In genomic region chr9:107396397-107396796, GRCm38 (mm10) we compare ENCODE assay signal across 21 mouse cellular contexts. TPM values are rescaled to one million over a fixed set of nuclear protein-coding genes. Genes with fewer than 3 reads are reported as not detected.
DNase-seq lines count a peak whose midpoint lies in the region; TF ChIP-seq lines count a peak whose summit lies in the region.
"Had no signal": no experiment of that assay in that cellular context is flagged by ENCODE, and none has a peak within 500 bp of the region (broad histone marks: within the 10 kb centered on the region; RNA-seq: fewer than 3 reads in every experiment).

No protein-coding gene starts in this region.

- intact Hi-C loops in left cerebral cortex, adult 2 months (cut with DNase I) = no loop called here
- intact Hi-C loops in heart, postnatal 10 days (cut with DNase I) = no loop called here

- DNase-seq in cerebellum, adult 11-12 months = peak; percentile 18
- no peak for DNase-seq in cerebellum, postnatal 14 days
- no peak for DNase-seq in left cerebral cortex, adult 2 months (ENCODE audit: extremely low spot score in 1 of 2, low spot score in 2 of 2)
- DNase-seq in left cerebral cortex, adult 8-10 months (ENCODE audit: low spot score in 2 of 2) = no peak
- DNase-seq in A20 (ENCODE audit: low read depth, low spot score) (peak; percentile 19), R1 (ENCODE audit: low read depth, low spot score) (peak; percentile 47), MN1 (ENCODE audit: low spot score) (no peak)
- no peak for DNase-seq in heart, postnatal 10 days
- DNase-seq: adrenal gland, postnatal 36 days; cerebellum, adult 9-10 months; heart, postnatal 14 days; lung, postnatal 14 days; right cerebral cortex, postnatal 4 days; thymus, postnatal 14 days had no signal

- H3K4me3 ChIP-seq in left cerebral cortex, adult 2 months = no peak overlapping the region
- H3K4me3 ChIP-seq: embryonic facial prominence, embryonic 12.5 days; erythroblast, embryonic 14.5 days; hindbrain, embryonic 13.5 days; limb, embryonic 12.5 days; liver, embryonic 15.5 days; megakaryocyte, embryonic 14.5 days had no signal

- TF ChIP-seq CTCF in left cerebral cortex, adult 2 months (IDR thresholded peaks at IDR 0.05) = peak; percentile 35

- H3K27ac ChIP-seq in left cerebral cortex, adult 2 months = no peak overlapping the region
- H3K27ac ChIP-seq: embryonic facial prominence, embryonic 12.5 days; hindbrain, embryonic 13.5 days; limb, embryonic 12.5 days; liver, embryonic 15.5 days; stomach, postnatal 0 days had no signal

RNA-seq across cellular contexts. Expression of gene Cacna2d2, which starts 3.0 kb away (rescaled TPM):
- total RNA-seq in left cerebral cortex, adult 2 months (2021) = 10 to 100 TPM; 24.1 to 34.7 TPM
- 10 to 100 TPM; 37.3 to 49.0 (median 44.8) TPM for total RNA-seq in left cerebral cortex, adult 8-10 months (2022)
- 10 to 100 TPM in 1 of 2 experiments, 1 to 10 TPM in 1; 7.3 to 13.2 TPM for total RNA-seq in heart, postnatal 10 days (2021)

RNA-seq across cellular contexts. Expression of gene 6430571L13Rik, which starts 56.0 kb away (rescaled TPM):
- 1 to 10 TPM; 4.3 to 4.4 TPM for total RNA-seq in left cerebral cortex, adult 2 months (2021)
- 1 to 10 TPM; 5.6 to 7.1 (median 6.2) TPM for total RNA-seq in left cerebral cortex, adult 8-10 months (2022)
- total RNA-seq in heart, postnatal 10 days (2021) = 10 to 100 TPM in 1 of 2 experiments, 1 to 10 TPM in 1; 8.9 to 11.4 TPM

RNA-seq across cellular contexts. Expression of gene Hemk1, which starts 58.2 kb away (rescaled TPM):
- total RNA-seq in left cerebral cortex, adult 2 months (2021) = 10 to 100 TPM; 18.6 to 21.5 TPM
- 10 to 100 TPM; 14.9 to 20.6 (median 18.7) TPM for total RNA-seq in left cerebral cortex, adult 8-10 months (2022)
- total RNA-seq in heart, postnatal 10 days (2021) = 10 to 100 TPM; 16.8 to 17.0 TPM

Comparison
In these comparisons a context has a peak if more than half of its experiments do, and no peak if none do; other contexts are left out.
1. DNase-seq: peak in cerebellum, adult 11-12 months (single experiment), A20 (single experiment) and R1 (single experiment); none in cerebellum, postnatal 14 days (0 of 2), left cerebral cortex, adult 2 months (0 of 2), left cerebral cortex, adult 8-10 months (0 of 2), MN1 (single experiment) and heart, postnatal 10 days (0 of 2).